Mouse (Mus musculus) brain, embryonic 14.5 days (tissue): ENCODE measurements at regions not wholly inside any gene's neighbourhood (a gene's known extent, or its start where the extent isn't known, plus 50 kb on each side); places are given as distances from the start of the nearest gene placed in this dataset.

ENCODE experiments used
- DNase-seq: peaks from one replicate; pipeline ENCODE4 v3.0.0-alpha.2; 2011; ENCODE audit warnings: low read depth
- CTCF ChIP-seq: fragments of 200-500 bp; IDR thresholded peaks from 2 replicates; pipeline ENCODE4 v1.5.1; 2012; ENCODE audit warnings: inconsistent platforms, mild to moderate bottlenecking, moderate library complexity, borderline replicate concordance; ENCODE audit not compliant: insufficient read depth, insufficient read length; ENCODE audit errors: extremely low read depth
- POLR2A ChIP-seq: fragments of 200-500 bp; IDR thresholded peaks from 2 replicates; pipeline ENCODE4 v1.6.1; 2012; ENCODE audit warnings: mild to moderate bottlenecking, inconsistent platforms, borderline replicate concordance; ENCODE audit not compliant: poor library complexity, insufficient read depth, insufficient read length, severe bottlenecking; ENCODE audit errors: extremely low read depth

- TF ChIP-seq CTCF (no peak), POLR2A (no peak)
- DNase-seq = no peak
These were observed 55.4 kb downstream of the Uncx start for GRCm38 (mm10) chr5:139598715-139599114.

- peak; percentile 79 for DNase-seq
- TF ChIP-seq CTCF (peak; percentile 18; the same call in 1 of the 2 replicates), POLR2A (no peak)
These were observed 56.1 kb downstream of the Uncx start for GRCm38 (mm10) chr5:139599191-139599937.

- TF ChIP-seq POLR2A (no peak), CTCF (no peak)
- peak; percentile 18 for DNase-seq
These were observed 56.9 kb downstream of the Uncx start for GRCm38 (mm10) chr5:139600213-139600612.

GRCm38 (mm10) chr5:139602860-139603259 lies 59.6 kb downstream of the Uncx start:
- no peak for TF ChIP-seq POLR2A
- TF ChIP-seq CTCF = no peak
- no peak for DNase-seq

GRCm38 (mm10) chr5:139603535-139603934 lies 60.2 kb downstream of the Uncx start:
- no peak for DNase-seq
- TF ChIP-seq CTCF (no peak), POLR2A (no peak)

GRCm38 (mm10) chr5:139604327-139604726 lies 61.0 kb downstream of the Uncx start:
- DNase-seq = no peak
- TF ChIP-seq CTCF (no peak), POLR2A (no peak)

- peak; percentile 79 for DNase-seq
- TF ChIP-seq CTCF (no peak), POLR2A (no peak)
These were observed 67.6 kb downstream of the Uncx start for GRCm38 (mm10) chr5:139610610-139611520.

- no peak for DNase-seq
- TF ChIP-seq CTCF (no peak), POLR2A (no peak)
These were observed 68.9 kb downstream of the Uncx start for GRCm38 (mm10) chr5:139612224-139612623.

GRCm38 (mm10) chr5:139612676-139613075 lies 69.4 kb downstream of the Uncx start:
- no peak for DNase-seq
- no peak for TF ChIP-seq POLR2A
- no peak for TF ChIP-seq CTCF

- peak; percentile 38 for DNase-seq
- TF ChIP-seq POLR2A (no peak), CTCF (no peak)
These were observed 70.3 kb downstream of the Uncx start for GRCm38 (mm10) chr5:139613601-139614000.
